8 mouse cellular contexts compared by ENCODE assay signal in genomic region chr9:61906912-61907311, GRCm38 (mm10). TPM values are rescaled to one million over a fixed set of nuclear protein-coding genes. Genes with fewer than 3 reads are reported as not detected.
DNase-seq lines count a peak whose midpoint lies in the region; ATAC-seq and TF ChIP-seq lines count a peak whose summit lies in the region.

No protein-coding gene starts in this region.

- H3K79me2 ChIP-seq in CH12.LX (replicated peaks; ENCODE audit: control insufficient read depth, extremely low read depth, insufficient read depth, poor library complexity, severe bottlenecking): no peaks in the 10 kb centered on the region

- H3K4me3 ChIP-seq in intestine, postnatal 0 days (ENCODE audit: low read depth, low read length): no peak overlapping the region
- H3K4me3 ChIP-seq in intestine, embryonic 16.5 days (ENCODE audit: low read length): no peak overlapping the region
- H3K4me3 ChIP-seq in CH12.LX (replicated peaks in 1 of 3; ENCODE audit: low read depth in 2 of 3, low read length in 2 of 3, poor library complexity in 1 of 3): no peak overlapping the region
- H3K4me3 ChIP-seq in bone marrow, adult 2 months (replicated peaks; ENCODE audit: control insufficient read depth, low read depth, low read length): no peak overlapping the region
- no peak overlapping the region for H3K4me3 ChIP-seq in limb, embryonic 11.5 days (ENCODE audit: low read depth, low read length)
- no peak overlapping the region for H3K4me3 ChIP-seq in small intestine, adult 2 months (ENCODE audit: low read depth, low read length)

- dilution Hi-C loops in CH12.LX (cut with MboI; ENCODE audit: extremely low pct_ligation_motif_present, extremely low pct_unique_long_range_greater_than_20kb, low sequenced_read_pairs): no loop called here

- H3K27me3 ChIP-seq in intestine, postnatal 0 days (replicated peaks; ENCODE audit: control insufficient read depth, insufficient read depth, low read length): no peaks in the 10 kb centered on the region
- H3K27me3 ChIP-seq in intestine, embryonic 16.5 days (replicated peaks; ENCODE audit: control insufficient read depth, insufficient read depth, low read length): 0 out of 2 replicates have a peak, but pooled peaks cover 2% of the 10 kb centered on the region
- no peaks in the 10 kb centered on the region for H3K27me3 ChIP-seq in CH12.LX (replicated peaks)
- H3K27me3 ChIP-seq in limb, embryonic 11.5 days (ENCODE audit: control insufficient read depth, insufficient read depth, low read length): no peaks in the 10 kb centered on the region
- no peaks in the 10 kb centered on the region for H3K27me3 ChIP-seq in small intestine, adult 2 months (ENCODE audit: control insufficient read depth, insufficient read depth, low read length)

- no peak for TF ChIP-seq POLR2A in CH12.LX (IDR thresholded peaks at IDR 0.05; ENCODE audit: low read depth, low read length)
- TF ChIP-seq POLR2A in bone marrow, adult 2 months (IDR thresholded peaks at IDR 0.05; ENCODE audit: borderline replicate concordance, control insufficient read depth, low read depth, low read length): no peak
- no peak for TF ChIP-seq POLR2A in small intestine, adult 2 months (IDR thresholded peaks at IDR 0.05; ENCODE audit: low read depth, low read length)

- peaks cover 7% of the 10 kb centered on the region for H3K36me3 ChIP-seq in intestine, postnatal 0 days (ENCODE audit: control insufficient read depth, insufficient read depth)
- H3K36me3 ChIP-seq in intestine, embryonic 16.5 days (ENCODE audit: control insufficient read depth, insufficient read depth, low read length): peaks cover 4% of the 10 kb centered on the region
- H3K36me3 ChIP-seq in CH12.LX (replicated peaks in 1 of 2; ENCODE audit: control insufficient read depth in 1 of 2, insufficient read depth in 1 of 2, low read length in 1 of 2): peaks cover 13 to 29% of the 10 kb centered on the region in 2 experiments
- H3K36me3 ChIP-seq in limb, embryonic 11.5 days (ENCODE audit: control insufficient read depth, insufficient read depth, low read length): peaks cover 2% of the 10 kb centered on the region; the same call in 1 of the 2 replicates
- peaks cover 9% of the 10 kb centered on the region; the same call in 1 of the 2 replicates for H3K36me3 ChIP-seq in small intestine, adult 2 months (ENCODE audit: control insufficient read depth, insufficient read depth, low read length)

- in situ Hi-C loops in CH12.LX (cut with MboI; ENCODE audit: low pct_ligation_motif_present, low pct_unique_long_range_greater_than_20kb, low sequenced_read_pairs): loop anchor here (5.0 kb wide), 1 partner anchor 80 kb away; no protein-coding TSS in a partner anchor

- no peak for ATAC-seq in intestine, postnatal 0 days
- ATAC-seq in intestine, embryonic 16.5 days: no peak
- ATAC-seq in limb, embryonic 11.5 days (ENCODE audit: insufficient number of reproducible peaks, low FRiP score, low TSS enrichment, low read depth): no peak
- ATAC-seq in frontal cortex, adult (ENCODE audit: low TSS enrichment): no peak

- no peaks in the 10 kb centered on the region for H3K4me1 ChIP-seq in intestine, postnatal 0 days (replicated peaks; ENCODE audit: control insufficient read depth, insufficient read depth, low read length)
- H3K4me1 ChIP-seq in intestine, embryonic 16.5 days (ENCODE audit: control insufficient read depth, insufficient read depth, low read length): peaks cover 8% of the 10 kb centered on the region
- H3K4me1 ChIP-seq in CH12.LX (ENCODE audit: control insufficient read depth in 1 of 2, insufficient read depth in 2 of 2): peaks cover 11 to 51% of the 10 kb centered on the region in 2 experiments
- H3K4me1 ChIP-seq in bone marrow, adult 2 months (ENCODE audit: control insufficient read depth, insufficient read depth, low read length): no peaks in the 10 kb centered on the region
- 0 out of 2 replicates have a peak, but pooled peaks cover 3% of the 10 kb centered on the region for H3K4me1 ChIP-seq in limb, embryonic 11.5 days (ENCODE audit: control insufficient read depth, insufficient read depth, low read length)
- no peaks in the 10 kb centered on the region; the same call in 1 of the 2 replicates for H3K4me1 ChIP-seq in small intestine, adult 2 months (ENCODE audit: control insufficient read depth, insufficient read depth, insufficient read length, low read length)

- no peak for TF ChIP-seq EP300 in CH12.LX (IDR thresholded peaks at IDR 0.05; ENCODE audit: low read length)

- peak; percentile 78 for TF ChIP-seq CTCF in intestine, postnatal 0 days (IDR thresholded peaks at IDR 0.05; ENCODE audit: low read depth)
- TF ChIP-seq CTCF in CH12.LX (conservative IDR thresholded peaks at IDR 0.05 in 1 of 2, IDR thresholded peaks at IDR 0.05 in 1 of 2; ENCODE audit: low read depth in 2 of 2, low read length in 2 of 2): peak; percentile 69 to 80
- TF ChIP-seq CTCF in bone marrow, adult 2 months (IDR thresholded peaks at IDR 0.05; ENCODE audit: control insufficient read depth, insufficient read depth, low read length): peak; percentile 79
- TF ChIP-seq CTCF in small intestine, adult 2 months (IDR thresholded peaks at IDR 0.05; ENCODE audit: extremely low read depth, insufficient read length, insufficient replicate concordance, low read depth, low read length): peak; percentile 57; the same call in 1 of the 2 replicates

- H3K4me2 ChIP-seq in intestine, postnatal 0 days (replicated peaks; ENCODE audit: low read depth): no peak overlapping the region
- no peak overlapping the region for H3K4me2 ChIP-seq in intestine, embryonic 16.5 days (ENCODE audit: low read depth, low read length)
- H3K4me2 ChIP-seq in CH12.LX (ENCODE audit: insufficient read depth, low read depth, poor library complexity, severe bottlenecking): no peak overlapping the region
- no peak overlapping the region for H3K4me2 ChIP-seq in limb, embryonic 11.5 days (ENCODE audit: low read depth, severe bottlenecking)

- no peak overlapping the region for H3K27ac ChIP-seq in intestine, postnatal 0 days (ENCODE audit: low read depth, low read length)
- H3K27ac ChIP-seq in intestine, embryonic 16.5 days (ENCODE audit: low read length): no peak overlapping the region
- no peak overlapping the region for H3K27ac ChIP-seq in CH12.LX (ENCODE audit: insufficient read depth, low read depth)
- H3K27ac ChIP-seq in bone marrow, adult 2 months (ENCODE audit: control insufficient read depth, insufficient read depth, low read depth, low read length, poor library complexity): no peak overlapping the region
- no peak overlapping the region for H3K27ac ChIP-seq in limb, embryonic 11.5 days (replicated peaks; ENCODE audit: low read depth, low read length)
- no peak overlapping the region for H3K27ac ChIP-seq in small intestine, adult 2 months (ENCODE audit: insufficient read depth, low read depth, low read length)

- peak; percentile 71 for DNase-seq in CH12.LX (ENCODE audit: extremely low read depth)
- DNase-seq in limb, embryonic 11.5 days (ENCODE audit: low spot score): peak; percentile 63
- DNase-seq in neural tube, embryonic 10.5 days (ENCODE audit: extremely low spot score, low spot score): no peak

- H3K9me3 ChIP-seq in intestine, postnatal 0 days (ENCODE audit: control insufficient read depth): no peaks in the 10 kb centered on the region
- H3K9me3 ChIP-seq in intestine, embryonic 16.5 days (ENCODE audit: control insufficient read depth, low read length): no peaks in the 10 kb centered on the region
- H3K9me3 ChIP-seq in CH12.LX (replicated peaks; ENCODE audit: low read length): no peaks in the 10 kb centered on the region
- no peaks in the 10 kb centered on the region for H3K9me3 ChIP-seq in limb, embryonic 11.5 days (ENCODE audit: control insufficient read depth, low read length)

- H3K9ac ChIP-seq in intestine, postnatal 0 days (ENCODE audit: low read depth, low read length): no peak overlapping the region
- H3K9ac ChIP-seq in intestine, embryonic 16.5 days (ENCODE audit: low read depth, low read length): no peak overlapping the region
- no peak overlapping the region for H3K9ac ChIP-seq in CH12.LX (ENCODE audit: insufficient read depth, low read depth)
- H3K9ac ChIP-seq in limb, embryonic 11.5 days (ENCODE audit: low read length): no peak overlapping the region

- peak; percentile 53 for TF ChIP-seq RAD21 in CH12.LX (IDR thresholded peaks at IDR 0.05; ENCODE audit: low read depth, low read length)

- WGBS in intestine, postnatal 0 days: 60% methylated on average over 10 of the region's 10 CpGs
- WGBS in intestine, embryonic 16.5 days: 65% methylated on average over 10 of the region's 10 CpGs
- WGBS in bone marrow, adult 2 months: 34% methylated on average over 10 of the region's 10 CpGs
- WGBS in limb, embryonic 11.5 days: 67% methylated on average over 10 of the region's 10 CpGs
- WGBS in small intestine, adult 2 months: 55% methylated on average over 10 of the region's 10 CpGs

TF ChIP-seq in CH12.LX, 34 proteins besides CTCF, POLR2A, EP300 and RAD21 (continues in another document):
- TF ChIP-seq BHLHE40 (IDR thresholded peaks at IDR 0.05; ENCODE audit: low read depth, low read length) (no peak), SMC3 (IDR thresholded peaks at IDR 0.05; ENCODE audit: low read depth, low read length) (peak; percentile 64), MAX (IDR thresholded peaks at IDR 0.05; ENCODE audit: low read length) (no peak), UBTF (IDR thresholded peaks at IDR 0.05; ENCODE audit: low read depth, low read length) (peak; percentile 97), TBP (conservative IDR thresholded peaks at IDR 0.05; ENCODE audit: low read depth, low read length) (peak; percentile 90)

RNA-seq across cellular contexts. Expression of gene Rplp1, which starts 7.4 kb away (rescaled TPM):
- 1,118 and 1,197 TPM in 2 replicates for polyA plus RNA-seq in intestine, postnatal 0 days (2015; fragmentation: Nextera tagmentation; extraction: Ambion mirVana)
- polyA plus RNA-seq in intestine, embryonic 16.5 days (2015; fragmentation: Nextera tagmentation; extraction: Ambion mirVana): 1,285 and 1,371 TPM in 2 replicates
- 12,233 and 13,782 TPM in 2 replicates for total RNA-seq in CH12.LX (2012; rRNA removed)
- total RNA-seq in CH12.LX (2014; rRNA removed): 6,472 and 7,835 TPM in 2 replicates
- 4,797 and 6,276 TPM in 2 replicates for polyA plus RNA-seq in CH12.LX (2012; ENCODE audit: insufficient read length, low read depth)
- polyA plus RNA-seq in bone marrow, adult 2 months (2011; ENCODE audit: insufficient read depth, insufficient read length, low replicate concordance, missing spikeins): 4,657 and 4,712 TPM in 2 replicates
- polyA plus RNA-seq in limb, embryonic 11.5 days (2014; fragmentation: Nextera tagmentation; extraction: Ambion mirVana): 1,214 and 1,288 TPM in 2 replicates
- 3,342 and 5,315 TPM in 2 replicates for polyA plus RNA-seq in small intestine, adult 2 months (2012; rRNA removed)

RNA-seq across cellular contexts. Expression of gene Kif23, which starts 39.7 kb away (rescaled TPM):
- polyA plus RNA-seq in intestine, postnatal 0 days (2015; fragmentation: Nextera tagmentation; extraction: Ambion mirVana): 14.8 and 16.2 TPM in 2 replicates
- polyA plus RNA-seq in intestine, embryonic 16.5 days (2015; fragmentation: Nextera tagmentation; extraction: Ambion mirVana): 80.7 and 82.8 TPM in 2 replicates
- total RNA-seq in CH12.LX (2012; rRNA removed) (50.6 and 71.5 TPM in 2 replicates), CH12.LX (2014; rRNA removed) (87.3 and 96.2 TPM in 2 replicates)
- polyA plus RNA-seq in CH12.LX (2012; ENCODE audit: insufficient read length, low read depth): 125 and 133 TPM in 2 replicates
- 70.7 and 90.6 TPM in 2 replicates for polyA plus RNA-seq in bone marrow, adult 2 months (2011; ENCODE audit: insufficient read depth, insufficient read length, low replicate concordance, missing spikeins)
- 119 and 131 TPM in 2 replicates for polyA plus RNA-seq in limb, embryonic 11.5 days (2014; fragmentation: Nextera tagmentation; extraction: Ambion mirVana)
- 2.3 and 6.5 TPM in 2 replicates for polyA plus RNA-seq in small intestine, adult 2 months (2012; rRNA removed)
